Mouse (Mus musculus): ENCODE results near the gene Klhl34.

Gene Klhl34

GRCm38 (mm10) chrX:157818207-157818920 is at the start of gene Klhl34:
Gene Klhl34, plus strand, starts transcription at chrX:157818435.
- Histone ChIP-seq H3K4me1 (replicated peaks; ENCODE audit: low read depth, low read length) (peaks cover 45% of the 10 kb centered on the region), H3K36me3 (ENCODE audit: insufficient read depth, low read length) (no peaks in the 10 kb centered on the region), H3K9me3 (ENCODE audit: low read length) (no peaks in the 10 kb centered on the region), H3K4me3 (replicated peaks; ENCODE audit: low read length) (peak within 1 kb of the TSS; percentile 67), H3K27me3 (ENCODE audit: insufficient read depth, low read length) (no peaks in the 10 kb centered on the region)
- TF ChIP-seq CTCF (conservative IDR thresholded peaks at IDR 0.05; ENCODE audit: low read length) (no peak), NANOG (IDR thresholded peaks at IDR 0.05; ENCODE audit: borderline replicate concordance, low read length) (no peak), POU5F1 (IDR thresholded peaks at IDR 0.05; ENCODE audit: borderline replicate concordance, low read length) (no peak)

GRCm38 (mm10) chrX:157801669-157802068 is 16.6 kb upstream of the Klhl34 start:
- Histone ChIP-seq H3K4me1 (replicated peaks; ENCODE audit: low read depth, low read length) (no peaks in the 10 kb centered on the region), H3K9me3 (ENCODE audit: low read length) (peaks cover 5% of the 10 kb centered on the region; the same call in 1 of the 2 replicates), H3K4me3 (replicated peaks; ENCODE audit: low read length) (no peak overlapping the region), H3K27me3 (ENCODE audit: insufficient read depth, low read length) (no peaks in the 10 kb centered on the region), H3K36me3 (ENCODE audit: insufficient read depth, low read length) (no peaks in the 10 kb centered on the region)
- TF ChIP-seq POU5F1 (IDR thresholded peaks at IDR 0.05; ENCODE audit: borderline replicate concordance, low read length) (no peak), CTCF (conservative IDR thresholded peaks at IDR 0.05; ENCODE audit: low read length) (no peak), NANOG (IDR thresholded peaks at IDR 0.05; ENCODE audit: borderline replicate concordance, low read length) (no peak)

GRCm38 (mm10) chrX:157809721-157810120 is 8.5 kb upstream of the Klhl34 start:
- TF ChIP-seq NANOG (IDR thresholded peaks at IDR 0.05; ENCODE audit: borderline replicate concordance, low read length) (no peak), POU5F1 (IDR thresholded peaks at IDR 0.05; ENCODE audit: borderline replicate concordance, low read length) (no peak), CTCF (conservative IDR thresholded peaks at IDR 0.05; ENCODE audit: low read length) (no peak)
- Histone ChIP-seq H3K36me3 (ENCODE audit: insufficient read depth, low read length) (no peaks in the 10 kb centered on the region), H3K4me1 (replicated peaks; ENCODE audit: low read depth, low read length) (peaks cover 7% of the 10 kb centered on the region; the same call in 1 of the 2 replicates), H3K9me3 (ENCODE audit: low read length) (peaks cover 16% of the 10 kb centered on the region; the same call in 1 of the 2 replicates), H3K27me3 (ENCODE audit: insufficient read depth, low read length) (no peaks in the 10 kb centered on the region), H3K4me3 (replicated peaks; ENCODE audit: low read length) (no peak overlapping the region)

DNA sequence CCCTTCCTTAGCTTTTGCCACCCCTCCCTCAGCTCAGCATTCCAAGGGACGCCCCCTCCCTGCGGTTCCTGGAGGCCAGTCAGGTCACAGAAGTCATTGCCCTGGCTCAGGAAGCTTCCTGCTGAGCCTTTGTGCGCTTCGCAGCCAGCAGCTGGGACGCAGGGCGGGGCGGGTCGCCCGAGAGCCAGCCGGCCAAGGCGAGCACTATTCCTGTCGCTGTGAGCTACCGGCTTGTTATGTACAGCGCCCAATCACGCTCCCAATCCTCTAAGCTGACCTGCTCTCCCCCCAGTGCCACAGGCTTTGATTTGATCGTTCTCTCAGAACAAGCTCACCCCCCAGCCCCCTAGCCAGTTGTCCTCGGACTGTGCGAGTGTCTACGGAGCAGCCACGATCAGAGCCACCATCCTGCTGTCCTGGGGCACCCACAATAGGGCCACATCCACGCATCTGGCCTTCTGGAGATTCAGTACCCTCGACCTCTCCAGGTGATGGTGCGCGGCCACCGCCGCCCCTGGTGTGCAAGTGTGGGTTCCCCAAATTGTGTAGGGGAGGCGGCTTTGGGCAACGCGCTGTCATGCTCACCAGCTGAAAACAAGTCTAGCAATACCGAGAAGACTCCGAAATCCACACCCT is 546 bp upstream of the Klhl34 start:
- peak overlapping the region; percentile 67 for H3K4me3 ChIP-seq (replicated peaks; ENCODE audit: low read length)
- no peaks in the 10 kb centered on the region for H3K27me3 ChIP-seq (ENCODE audit: insufficient read depth, low read length)
- peaks cover 45% of the 10 kb centered on the region for H3K4me1 ChIP-seq (replicated peaks; ENCODE audit: low read depth, low read length)
- no peak for TF ChIP-seq POU5F1 (IDR thresholded peaks at IDR 0.05; ENCODE audit: borderline replicate concordance, low read length)
- TF ChIP-seq NANOG (IDR thresholded peaks at IDR 0.05; ENCODE audit: borderline replicate concordance, low read length) = no peak
- no peak for TF ChIP-seq CTCF (conservative IDR thresholded peaks at IDR 0.05; ENCODE audit: low read length)
- no peaks in the 10 kb centered on the region for H3K36me3 ChIP-seq (ENCODE audit: insufficient read depth, low read length)
- no peaks in the 10 kb centered on the region for H3K9me3 ChIP-seq (ENCODE audit: low read length)

- Histone ChIP-seq H3K27me3 (ENCODE audit: insufficient read depth, low read length) (no peaks in the 10 kb centered on the region), H3K9me3 (ENCODE audit: low read length) (no peaks in the 10 kb centered on the region), H3K4me1 (replicated peaks; ENCODE audit: low read depth, low read length) (peaks cover 45% of the 10 kb centered on the region), H3K36me3 (ENCODE audit: insufficient read depth, low read length) (no peaks in the 10 kb centered on the region), H3K4me3 (replicated peaks; ENCODE audit: low read length) (peak overlapping the region; percentile 67)
- TF ChIP-seq POU5F1 (IDR thresholded peaks at IDR 0.05; ENCODE audit: borderline replicate concordance, low read length) (no peak), NANOG (IDR thresholded peaks at IDR 0.05; ENCODE audit: borderline replicate concordance, low read length) (no peak), CTCF (conservative IDR thresholded peaks at IDR 0.05; ENCODE audit: low read length) (no peak)
These were observed 656 bp downstream of the Klhl34 start for GRCm38 (mm10) chrX:157818921-157819260.

DNA sequence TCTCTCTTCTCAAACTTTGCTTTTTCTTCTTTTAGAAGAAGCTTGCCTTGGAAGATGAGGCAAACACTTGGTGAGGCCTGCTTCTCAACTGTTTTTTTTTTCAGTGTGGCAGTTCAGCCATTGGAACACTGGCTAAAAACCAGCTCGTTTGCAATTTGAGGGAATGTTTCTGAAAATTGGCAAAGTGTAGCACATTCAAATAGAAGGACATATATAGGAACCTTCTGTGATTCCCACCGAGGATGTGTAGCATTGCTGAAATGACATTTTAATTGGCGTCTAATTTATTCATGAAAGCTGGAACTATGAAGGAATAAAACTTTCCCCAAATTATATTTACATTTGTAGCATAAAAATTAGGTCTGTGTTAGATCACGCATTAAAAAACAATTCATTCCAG is 11.7 kb downstream of the Klhl34 start:
- Histone ChIP-seq H3K4me3 (replicated peaks; ENCODE audit: low read length) (no peak overlapping the region), H3K4me1 (replicated peaks; ENCODE audit: low read depth, low read length) (no peaks in the 10 kb centered on the region)
- TF ChIP-seq NANOG (IDR thresholded peaks at IDR 0.05; ENCODE audit: borderline replicate concordance, low read length) = no peak
- no peak for TF ChIP-seq CTCF (conservative IDR thresholded peaks at IDR 0.05; ENCODE audit: low read length)
- TF ChIP-seq POU5F1 (IDR thresholded peaks at IDR 0.05; ENCODE audit: borderline replicate concordance, low read length) = no peak

More for the DNA sequence above, 11.7 kb downstream of the Klhl34 start:
- no peaks in the 10 kb centered on the region for H3K36me3 ChIP-seq (ENCODE audit: insufficient read depth, low read length)
- no peaks in the 10 kb centered on the region for H3K9me3 ChIP-seq (ENCODE audit: low read length)
- H3K27me3 ChIP-seq (ENCODE audit: insufficient read depth, low read length) = no peaks in the 10 kb centered on the region

Measured in E14TG2a.4 (cell line).